Mouse (Mus musculus) cerebellum, adult 2 months (tissue): ENCODE measurements around the gene Dennd2a. TPM values are rescaled to one million over a fixed set of nuclear protein-coding genes. Genes with fewer than 3 reads are reported as not detected.

Experiments
- DNase-seq, 2 experiments: peaks; one replicate each; pipeline ENCODE4 v3.0.0; 2021
- H3K27ac ChIP-seq: fragments of 200-500 bp; 2 replicates; pipeline ENCODE4 v1.5.1; 2012; ENCODE audit warnings: low read length, control low read depth, inconsistent platforms; ENCODE audit not compliant: insufficient read depth
- H3K27me3 ChIP-seq: fragments of 200-500 bp; 2 replicates; pipeline ENCODE4 v1.6.1; 2012; ENCODE audit warnings: inconsistent platforms, mild to moderate bottlenecking, low read length, moderate library complexity; ENCODE audit not compliant: control insufficient read depth, insufficient read depth
- H3K4me1 ChIP-seq: fragments of 200-500 bp; 2 replicates; pipeline ENCODE4 v1.6.1; 2011; ENCODE audit warnings: low read length; ENCODE audit not compliant: control insufficient read depth, insufficient read depth
- H3K4me3 ChIP-seq: fragments of 200-500 bp; replicated peaks from 2 replicates; pipeline ENCODE3; 2011; ENCODE audit warnings: mild to moderate bottlenecking, low read depth, low read length, control low read depth; ENCODE audit not compliant: insufficient read depth
- CTCF ChIP-seq: fragments of 200-500 bp; IDR thresholded peaks from 2 replicates; pipeline ENCODE4 v1.5.1; 2011; ENCODE audit warnings: low read depth, mild to moderate bottlenecking, control low read depth, low read length, moderate library complexity, borderline replicate concordance; ENCODE audit not compliant: insufficient read depth
- POLR2A ChIP-seq: fragments of 200-500 bp; IDR thresholded peaks from 2 replicates; pipeline ENCODE4 v1.6.1; 2011; ENCODE audit warnings: low read length, control low read depth, borderline replicate concordance; ENCODE audit not compliant: insufficient read depth
- WGBS: fragments of 180-500 bp; shearing (Covaris S2); methylation state at CpG from one replicate; pipeline ENCODE4 v1.1.7; 2018; 5-methylcytosine and 5-hydroxymethylcytosine counted together
- polyA plus RNA-seq: library from polyadenylated mRNA; depleted of rRNA; stranded (reverse); fragments of >200 nt; gene quantifications from 2 replicates; pipeline ENCODE4 v1.2.3, GENCODE M21; 2012

The Dennd2a gene
- polyA plus RNA-seq, 1 experiment: 12.3 TPM

- Histone ChIP-seq H3K27me3 (no peaks in the 10 kb centered on the region), H3K27ac (peak overlapping the region; percentile 44), H3K4me1 (peaks cover 12% of the 10 kb centered on the region), H3K4me3 (no peak overlapping the region)
- WGBS: 26% methylated on average over 13 of the region's 13 CpGs
- no peak for TF ChIP-seq POLR2A
- no peak for TF ChIP-seq CTCF
- DNase-seq: peak; percentile 87 to 90
Measured at GRCm38 (mm10) chr6:39523161-39523560, 34.5 kb downstream of the Dennd2a start.

DNA sequence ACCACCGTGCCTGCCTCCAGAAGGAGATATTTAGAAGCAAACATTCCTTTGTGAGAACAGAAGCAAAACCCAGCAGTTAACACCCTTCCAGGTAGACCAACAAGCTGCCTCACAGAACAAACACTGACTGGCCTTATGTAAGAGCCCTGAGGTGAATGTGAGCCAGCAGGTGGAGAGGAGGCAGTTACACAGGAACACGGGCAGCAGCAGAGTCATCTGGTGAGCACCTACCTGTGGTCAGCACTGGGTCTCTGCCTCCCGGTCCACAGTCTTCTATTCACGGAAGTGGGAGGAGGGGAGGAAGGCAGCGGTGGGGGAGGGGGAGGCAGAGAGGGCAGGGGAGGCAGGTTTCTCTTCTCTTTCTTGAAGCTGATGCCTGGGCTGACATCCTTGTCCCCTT lies 35.2 kb downstream of the Dennd2a start:
- 47% methylated on average over 5 of the region's 5 CpGs for WGBS
- Histone ChIP-seq H3K27me3 (no peaks in the 10 kb centered on the region), H3K4me1 (peaks cover 12% of the 10 kb centered on the region), H3K4me3 (peak overlapping the region; percentile 35), H3K27ac (no peak overlapping the region; the same call in 1 of the 2 replicates)
- TF ChIP-seq CTCF: no peak
- TF ChIP-seq POLR2A: no peak
- peak; percentile 72 to 81 for DNase-seq

GRCm38 (mm10) chr6:39515739-39516131 lies 41.9 kb downstream of the Dennd2a start:
- peaks cover 7% of the 10 kb centered on the region for H3K4me1 ChIP-seq
- H3K4me3 ChIP-seq: no peak overlapping the region
- 0 out of 2 replicates have a peak overlapping the region, but pooled peaks have one; percentile 7 for H3K27ac ChIP-seq
- peak in 1 of 2 experiments; percentile 23 for DNase-seq
- H3K27me3 ChIP-seq: no peaks in the 10 kb centered on the region
- TF ChIP-seq CTCF (no peak), POLR2A (no peak)
- WGBS: 39% methylated on average over 6 of the region's 6 CpGs

- DNase-seq: peak; percentile 31 to 46
- H3K4me1 ChIP-seq: peaks cover 7% of the 10 kb centered on the region
- no peak overlapping the region for H3K27ac ChIP-seq
- no peaks in the 10 kb centered on the region for H3K27me3 ChIP-seq
- TF ChIP-seq CTCF (no peak), POLR2A (no peak)
- no peak overlapping the region for H3K4me3 ChIP-seq
- 37% methylated on average over 11 of the region's 11 CpGs for WGBS
Measured at GRCm38 (mm10) chr6:39515040-39515738, 42.5 kb downstream of the Dennd2a start.

DNA sequence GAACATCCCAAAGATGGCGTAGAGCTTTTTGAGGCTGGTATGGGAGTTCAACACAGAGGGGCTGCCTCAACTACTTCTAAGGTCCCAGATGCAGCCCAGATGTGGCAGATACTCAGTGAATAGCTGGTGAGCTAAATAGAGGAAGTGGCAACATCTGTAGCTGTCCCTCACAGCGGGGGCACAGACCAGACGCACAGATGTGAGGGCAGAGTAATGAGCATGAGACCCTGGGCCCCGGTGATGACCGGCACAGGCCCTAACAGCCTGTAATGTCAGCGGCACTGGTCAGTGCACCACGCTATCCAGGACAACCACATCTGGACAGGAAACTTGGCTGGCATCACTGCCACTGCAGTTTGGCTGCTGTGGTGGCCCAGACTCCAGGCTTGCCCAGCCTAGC lies 54.2 kb downstream of the Dennd2a start:
- Histone ChIP-seq H3K27me3 (no peaks in the 10 kb centered on the region), H3K27ac (no peak overlapping the region), H3K4me3 (no peak overlapping the region), H3K4me1 (no peaks in the 10 kb centered on the region)
- WGBS: 88% methylated on average over 7 of the region's 7 CpGs
- no peak for DNase-seq
- no peak for TF ChIP-seq POLR2A
- no peak for TF ChIP-seq CTCF

DNA sequence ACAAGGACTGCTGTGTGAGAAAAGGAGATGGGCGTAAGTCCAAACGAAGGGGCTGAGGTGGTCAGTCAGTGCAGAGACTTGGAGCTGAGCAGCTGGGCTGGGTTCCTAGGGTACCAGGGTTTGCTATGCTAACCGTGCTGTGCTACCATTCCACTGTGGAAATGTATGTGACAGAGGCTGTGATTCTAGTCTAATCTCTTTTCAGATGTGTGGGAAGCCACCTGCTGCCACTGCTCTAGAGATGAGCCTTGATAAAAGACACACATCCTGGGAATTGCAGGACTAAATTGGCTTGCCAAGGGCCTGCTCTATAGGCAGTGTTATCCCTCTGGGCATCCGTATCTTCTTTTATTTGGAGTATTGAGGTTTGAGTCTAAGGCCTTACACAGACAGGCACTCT lies 60.5 kb downstream of the Dennd2a start:
- TF ChIP-seq CTCF: no peak
- 64% methylated on average over 4 of the region's 4 CpGs for WGBS
- Histone ChIP-seq H3K4me1 (no peaks in the 10 kb centered on the region), H3K4me3 (no peak overlapping the region), H3K27ac (no peak overlapping the region), H3K27me3 (no peaks in the 10 kb centered on the region)
- DNase-seq: no peak

DNA sequence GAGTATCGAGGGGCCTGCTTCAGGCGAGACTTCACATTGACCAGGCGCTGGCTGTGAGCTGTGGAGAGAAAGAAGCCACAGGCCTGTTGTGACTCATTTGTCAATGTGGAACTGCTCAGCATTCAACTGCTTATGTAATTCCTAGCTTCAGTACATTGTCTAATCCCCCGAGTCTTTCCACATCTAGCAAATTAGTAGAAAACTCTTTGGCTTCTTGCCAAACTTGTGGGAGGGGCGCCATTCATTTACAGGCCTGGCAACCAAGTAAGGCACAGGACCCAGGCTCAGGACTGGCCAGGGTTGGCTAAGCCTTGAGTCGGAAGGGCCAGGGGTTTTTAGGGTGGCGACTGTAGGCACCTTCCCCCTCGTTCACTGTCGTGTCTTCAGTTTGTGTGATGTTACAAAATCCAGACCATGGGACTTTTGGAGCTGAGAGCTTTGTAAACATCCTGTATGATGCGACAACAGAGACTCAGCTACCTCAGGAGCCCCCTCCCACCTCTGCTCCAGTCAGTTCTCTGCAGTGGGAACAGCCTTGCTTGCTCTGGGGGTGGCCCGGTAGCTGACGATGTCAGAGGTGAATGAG lies 64.4 kb downstream of the Dennd2a start:
- no peak overlapping the region for H3K27ac ChIP-seq
- H3K4me3 ChIP-seq: no peak overlapping the region
- 55% methylated on average over 12 of the region's 12 CpGs for WGBS
- peak in 1 of 2 experiments; percentile 22 for DNase-seq
- TF ChIP-seq POLR2A: no peak
- no peak for TF ChIP-seq CTCF
- H3K27me3 ChIP-seq: no peaks in the 10 kb centered on the region
- no peaks in the 10 kb centered on the region for H3K4me1 ChIP-seq

GRCm38 (mm10) chr6:39492161-39492560 lies 65.5 kb downstream of the Dennd2a start:
- DNase-seq: no peak
- Histone ChIP-seq H3K27me3 (no peaks in the 10 kb centered on the region), H3K4me3 (no peak overlapping the region), H3K4me1 (no peaks in the 10 kb centered on the region; the same call in 1 of the 2 replicates), H3K27ac (no peak overlapping the region)
- no peak for TF ChIP-seq CTCF
- TF ChIP-seq POLR2A: no peak
- WGBS: 91% methylated on average over 4 of the region's 4 CpGs
